Mouse (Mus musculus): Measurements from ENCODE around the gene Ankle1.

The Ankle1 gene

DNA sequence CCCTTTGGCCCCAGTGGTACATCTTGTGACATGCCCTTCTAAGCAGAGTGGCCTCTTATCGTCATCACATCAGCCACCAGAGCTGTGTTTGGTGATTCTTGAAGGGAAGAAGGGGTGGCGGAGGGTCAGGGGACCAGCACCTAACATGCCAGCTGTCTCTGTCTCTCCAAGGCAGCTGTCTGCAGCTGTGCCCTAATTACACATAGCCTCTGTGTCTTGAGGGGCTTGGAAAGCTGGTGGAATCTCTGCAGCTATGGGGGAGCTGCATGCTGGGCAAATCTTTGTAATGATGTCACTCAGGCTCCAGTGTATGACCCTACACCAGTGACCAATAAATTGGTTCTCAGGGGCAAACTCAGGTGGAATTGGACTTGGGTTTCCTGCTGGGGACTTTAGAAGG lies 46.9 kb downstream of the Ankle1 start:
- Histone ChIP-seq H3K9me3 (ENCODE audit: low read length) (peaks cover 28% of the 10 kb centered on the region), H3K36me3 (ENCODE audit: insufficient read depth, low read length) (no peaks in the 10 kb centered on the region), H3K4me3 (replicated peaks; ENCODE audit: low read length) (no peak overlapping the region), H3K27me3 (ENCODE audit: insufficient read depth, low read length) (peaks cover 46% of the 10 kb centered on the region), H3K4me1 (replicated peaks; ENCODE audit: low read depth, low read length) (peaks cover 25% of the 10 kb centered on the region)
- TF ChIP-seq CTCF (conservative IDR thresholded peaks at IDR 0.05; ENCODE audit: low read length) (no peak), POU5F1 (IDR thresholded peaks at IDR 0.05; ENCODE audit: borderline replicate concordance, low read length) (no peak), NANOG (IDR thresholded peaks at IDR 0.05; ENCODE audit: borderline replicate concordance, low read length) (no peak)

DNA sequence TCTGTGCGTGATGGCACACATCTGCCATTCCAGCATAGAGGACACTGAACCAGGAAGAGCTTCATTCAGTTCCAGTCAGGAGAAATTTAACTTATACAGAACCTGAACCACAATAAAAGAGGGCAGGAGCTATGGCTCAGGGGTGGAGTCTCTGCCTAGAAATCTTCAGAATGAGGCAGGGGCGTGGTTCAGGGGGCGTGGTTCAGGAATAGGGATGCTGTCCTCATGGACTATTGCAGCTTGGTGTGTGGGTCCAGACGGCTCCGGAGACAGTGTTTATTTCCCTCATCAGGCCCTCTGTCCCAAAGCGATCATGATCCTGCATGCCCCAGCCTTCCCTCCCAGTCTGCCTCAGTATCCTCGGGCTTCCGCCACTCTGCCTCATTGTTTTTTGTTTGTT lies 48.9 kb downstream of the Ankle1 start:
- no peaks in the 10 kb centered on the region for H3K36me3 ChIP-seq (ENCODE audit: insufficient read depth, low read length)
- H3K27me3 ChIP-seq (ENCODE audit: insufficient read depth, low read length), result peaks cover 59% of the 10 kb centered on the region
- H3K4me1 ChIP-seq (replicated peaks; ENCODE audit: low read depth, low read length), result peaks cover 36% of the 10 kb centered on the region
- TF ChIP-seq POU5F1 (IDR thresholded peaks at IDR 0.05; ENCODE audit: borderline replicate concordance, low read length), result no peak
- TF ChIP-seq CTCF (conservative IDR thresholded peaks at IDR 0.05; ENCODE audit: low read length), result no peak
- TF ChIP-seq NANOG (IDR thresholded peaks at IDR 0.05; ENCODE audit: borderline replicate concordance, low read length), result no peak
- H3K4me3 ChIP-seq (replicated peaks; ENCODE audit: low read length), result no peak overlapping the region
- H3K9me3 ChIP-seq (ENCODE audit: low read length), result peaks cover 8% of the 10 kb centered on the region

DNA sequence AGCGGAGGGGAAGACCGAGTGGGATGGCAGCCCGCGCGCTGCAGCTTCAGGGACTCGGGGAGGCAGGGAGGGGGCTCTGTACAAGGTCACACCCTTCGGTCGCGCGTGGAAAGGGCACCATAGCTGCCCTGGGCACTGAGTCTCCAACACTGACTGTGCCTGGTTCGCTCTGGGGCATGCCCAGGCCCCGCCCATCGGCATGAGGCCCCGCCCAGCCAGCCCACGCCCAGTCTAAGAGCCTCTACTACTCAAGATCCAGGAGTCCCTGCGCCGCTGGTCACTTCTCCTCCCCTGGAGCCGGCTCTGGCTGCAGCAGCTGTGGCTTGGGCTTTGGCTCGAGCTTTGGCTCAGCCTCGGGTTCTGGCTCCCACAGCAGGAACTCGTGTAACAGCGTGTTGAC lies 51.1 kb downstream of the Ankle1 start:
- H3K4me3 ChIP-seq (replicated peaks; ENCODE audit: low read length), result peak overlapping the region; percentile 60
- H3K4me1 ChIP-seq (replicated peaks; ENCODE audit: low read depth, low read length), result peaks cover 50% of the 10 kb centered on the region
- TF ChIP-seq CTCF (conservative IDR thresholded peaks at IDR 0.05; ENCODE audit: low read length) (no peak), POU5F1 (IDR thresholded peaks at IDR 0.05; ENCODE audit: borderline replicate concordance, low read length) (no peak), NANOG (IDR thresholded peaks at IDR 0.05; ENCODE audit: borderline replicate concordance, low read length) (no peak)

DNA sequence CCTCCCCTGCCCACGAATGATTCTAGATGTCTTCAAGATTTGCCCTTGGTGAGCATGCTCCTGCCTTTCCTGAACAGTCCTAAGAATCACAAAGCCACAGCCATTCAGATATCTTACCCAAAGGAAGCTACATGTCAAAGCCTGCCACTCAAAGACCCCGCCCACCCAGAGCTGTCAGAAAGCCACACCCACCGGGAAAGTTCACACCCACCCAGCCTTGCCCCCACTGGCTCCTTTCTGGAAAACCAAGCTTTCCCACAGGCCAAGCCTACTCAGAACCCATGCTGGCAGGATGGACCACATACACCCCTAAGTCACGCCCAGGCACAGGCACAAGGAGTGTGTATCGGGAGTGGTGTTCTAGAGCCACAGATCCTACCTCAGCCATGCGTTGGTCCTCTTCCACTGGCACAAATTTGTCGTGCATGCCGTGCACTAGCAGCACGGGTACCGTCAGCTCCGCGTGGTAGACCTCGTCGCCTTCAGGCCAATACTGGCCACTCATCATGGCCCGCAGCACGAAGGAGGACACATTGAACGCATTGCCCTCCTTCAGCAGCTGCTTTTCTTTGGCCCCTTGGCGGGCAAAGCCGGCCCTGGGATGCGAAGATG lies 52.0 kb downstream of the Ankle1 start:
- Histone ChIP-seq H3K27me3 (ENCODE audit: insufficient read depth, low read length) (peaks cover 80% of the 10 kb centered on the region), H3K36me3 (ENCODE audit: insufficient read depth, low read length) (no peaks in the 10 kb centered on the region), H3K4me3 (replicated peaks; ENCODE audit: low read length) (peak overlapping the region; percentile 60), H3K4me1 (replicated peaks; ENCODE audit: low read depth, low read length) (peaks cover 56% of the 10 kb centered on the region), H3K9me3 (ENCODE audit: low read length) (no peaks in the 10 kb centered on the region)
- TF ChIP-seq CTCF (conservative IDR thresholded peaks at IDR 0.05; ENCODE audit: low read length), result no peak
- TF ChIP-seq POU5F1 (IDR thresholded peaks at IDR 0.05; ENCODE audit: borderline replicate concordance, low read length), result no peak
- no peak for TF ChIP-seq NANOG (IDR thresholded peaks at IDR 0.05; ENCODE audit: borderline replicate concordance, low read length)

More for the DNA sequence above, 51.1 kb downstream of the Ankle1 start:
- Histone ChIP-seq H3K9me3 (ENCODE audit: low read length) (no peaks in the 10 kb centered on the region), H3K36me3 (ENCODE audit: insufficient read depth, low read length) (no peaks in the 10 kb centered on the region), H3K27me3 (ENCODE audit: insufficient read depth, low read length) (peaks cover 80% of the 10 kb centered on the region)
